Mouse (Mus musculus): Measurements from ENCODE around the gene Stxbp5. TPM values are rescaled to one million over a fixed set of nuclear protein-coding genes. Genes with fewer than 3 reads are reported as not detected.
A peak's percentile ranks its signal among the peaks of the same experiment; 100 is the strongest.

Stxbp5 gene
- polyA plus RNA-seq (2015; fragmentation: Nextera tagmentation; extraction: Ambion mirVana), result 7.5 and 7.8 TPM in 2 replicates

- H3K36me3 ChIP-seq, result no peaks in the 10 kb centered on the region
Observed at GRCm38 (mm10) chr10:9901071-9901696, at the start of gene Stxbp5. Stxbp5 (minus strand) TSS chr10:9901079.

DNA sequence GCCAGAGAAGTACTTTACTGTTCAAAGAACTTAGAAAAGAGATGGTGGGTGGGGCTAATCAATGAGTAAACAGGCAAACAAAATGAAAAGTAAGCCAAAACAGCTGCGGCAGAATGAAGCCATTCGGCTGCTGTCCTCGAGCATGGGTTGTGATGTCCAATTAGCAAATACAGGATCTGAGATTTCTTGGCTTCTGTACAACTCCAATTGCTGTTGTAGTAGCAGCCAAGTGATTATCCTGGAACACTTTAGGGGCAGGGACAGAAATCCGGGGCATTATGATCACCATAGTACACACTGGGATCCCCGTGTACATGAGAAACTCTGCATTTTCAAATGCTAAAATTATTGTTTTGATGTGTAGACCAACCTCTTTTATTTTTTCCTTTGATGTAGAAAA, 11.5 kb upstream of the Stxbp5 start:
- 88% methylated on average over 5 of the region's 5 CpGs for WGBS
- no peak for ATAC-seq (ENCODE audit: low FRiP score)

More at GRCm38 (mm10) chr10:9901071-9901696, at the start of gene Stxbp5:
- peaks cover 23% of the 10 kb centered on the region for H3K4me1 ChIP-seq (replicated peaks)
- H3K27ac ChIP-seq, result peak within 1 kb of the TSS; percentile 97
- H3K9ac ChIP-seq, result peak within 1 kb of the TSS; percentile 96
- peak within 1 kb of the TSS; percentile 77 for H3K4me2 ChIP-seq
- H3K4me3 ChIP-seq, result peak within 1 kb of the TSS; percentile 84
- WGBS, result under 1% methylated on average over 40 of the region's 52 CpGs
- ATAC-seq (ENCODE audit: low FRiP score), result peak; percentile 83
- H3K9me3 ChIP-seq, result no peaks in the 10 kb centered on the region
- no peaks in the 10 kb centered on the region for H3K27me3 ChIP-seq

GRCm38 (mm10) chr10:9907919-9908502, 7.1 kb upstream of the Stxbp5 start:
- H3K4me2 ChIP-seq, result no peak overlapping the region
- no peak overlapping the region for H3K27ac ChIP-seq
- no peaks in the 10 kb centered on the region for H3K9me3 ChIP-seq
- no peak overlapping the region for H3K9ac ChIP-seq
- H3K27me3 ChIP-seq, result no peaks in the 10 kb centered on the region
- no peak for ATAC-seq (ENCODE audit: low FRiP score)
- H3K4me3 ChIP-seq, result no peak overlapping the region
- H3K4me1 ChIP-seq (replicated peaks), result no peaks in the 10 kb centered on the region
- H3K36me3 ChIP-seq, result no peaks in the 10 kb centered on the region
- WGBS, result 83% methylated on average over 8 of the region's 8 CpGs

More for the DNA sequence above, 11.5 kb upstream of the Stxbp5 start:
- H3K4me3 ChIP-seq, result no peak overlapping the region
- no peaks in the 10 kb centered on the region for H3K36me3 ChIP-seq
- H3K4me1 ChIP-seq (replicated peaks), result no peaks in the 10 kb centered on the region
- no peaks in the 10 kb centered on the region for H3K9me3 ChIP-seq
- H3K9ac ChIP-seq, result no peak overlapping the region
- no peak overlapping the region for H3K4me2 ChIP-seq
- H3K27me3 ChIP-seq, result no peaks in the 10 kb centered on the region
- no peak overlapping the region for H3K27ac ChIP-seq

GRCm38 (mm10) chr10:9907519-9907918, 6.6 kb upstream of the Stxbp5 start:
- Histone ChIP-seq H3K4me3 (no peak overlapping the region), H3K27me3 (no peaks in the 10 kb centered on the region), H3K9me3 (no peaks in the 10 kb centered on the region), H3K4me1 (replicated peaks) (no peaks in the 10 kb centered on the region), H3K4me2 (no peak overlapping the region), H3K27ac (no peak overlapping the region), H3K9ac (no peak overlapping the region), H3K36me3 (no peaks in the 10 kb centered on the region)
- no peak for ATAC-seq (ENCODE audit: low FRiP score)
- 93% methylated on average over 2 of the region's 2 CpGs for WGBS

- Histone ChIP-seq H3K36me3 (no peaks in the 10 kb centered on the region), H3K27ac (no peak overlapping the region), H3K9me3 (no peaks in the 10 kb centered on the region), H3K4me2 (no peak overlapping the region), H3K4me3 (no peak overlapping the region), H3K4me1 (replicated peaks) (no peaks in the 10 kb centered on the region), H3K9ac (no peak overlapping the region), H3K27me3 (no peaks in the 10 kb centered on the region)
- 61% methylated on average over 3 of the region's 3 CpGs for WGBS
- no peak for ATAC-seq (ENCODE audit: low FRiP score)
Observed at GRCm38 (mm10) chr10:9906185-9906584, 5.3 kb upstream of the Stxbp5 start.

DNA sequence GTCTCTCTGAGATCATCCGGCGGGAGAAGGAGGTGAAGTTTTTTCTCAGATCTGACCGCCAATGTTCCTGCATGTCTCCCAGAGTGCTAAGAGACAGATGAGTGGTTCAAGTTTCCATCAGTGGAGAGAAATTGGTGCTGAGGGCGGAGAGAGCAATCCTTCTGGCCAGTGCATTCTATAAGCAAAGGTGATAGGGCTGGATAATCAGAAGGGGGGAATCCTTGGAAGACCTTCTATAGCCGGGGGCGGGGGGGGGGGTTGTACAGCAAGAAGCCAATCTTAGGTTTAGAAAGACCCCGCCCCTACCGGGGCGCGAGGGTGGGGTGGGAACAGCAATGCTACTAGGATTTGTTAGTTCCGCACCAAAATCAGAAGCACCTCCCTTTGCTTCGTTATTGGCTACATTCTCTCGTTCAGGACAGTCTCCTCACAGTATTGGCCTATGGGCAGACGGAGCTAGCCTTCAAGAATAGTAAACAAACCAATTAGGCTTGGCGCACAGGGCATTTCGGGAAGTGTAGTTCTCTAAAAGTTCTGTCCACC, 889 bp upstream of the Stxbp5 start:
- H3K4me3 ChIP-seq, result peak overlapping the region; percentile 84
- no peaks in the 10 kb centered on the region for H3K27me3 ChIP-seq
- ATAC-seq (ENCODE audit: low FRiP score), result peak; percentile 92
- peak overlapping the region; percentile 96 for H3K9ac ChIP-seq
- H3K36me3 ChIP-seq, result no peaks in the 10 kb centered on the region
- peak overlapping the region; percentile 77 for H3K4me2 ChIP-seq
- peaks cover 23% of the 10 kb centered on the region for H3K4me1 ChIP-seq (replicated peaks)
- WGBS, result under 1% methylated on average over 16 of the region's 16 CpGs
- no peaks in the 10 kb centered on the region for H3K9me3 ChIP-seq
- H3K27ac ChIP-seq, result peak overlapping the region; percentile 97

GRCm38 (mm10) chr10:9900315-9901070, 386 bp downstream of the Stxbp5 start:
- Histone ChIP-seq H3K4me2 (peak overlapping the region; percentile 77), H3K27me3 (no peaks in the 10 kb centered on the region), H3K27ac (peak overlapping the region; percentile 97), H3K4me1 (replicated peaks) (peaks cover 23% of the 10 kb centered on the region), H3K9me3 (no peaks in the 10 kb centered on the region), H3K36me3 (no peaks in the 10 kb centered on the region), H3K4me3 (peak overlapping the region; percentile 84), H3K9ac (peak overlapping the region; percentile 96)
- WGBS, result under 1% methylated on average over 69 of the region's 81 CpGs
- peak; percentile 52 for ATAC-seq (ENCODE audit: low FRiP score)

DNA sequence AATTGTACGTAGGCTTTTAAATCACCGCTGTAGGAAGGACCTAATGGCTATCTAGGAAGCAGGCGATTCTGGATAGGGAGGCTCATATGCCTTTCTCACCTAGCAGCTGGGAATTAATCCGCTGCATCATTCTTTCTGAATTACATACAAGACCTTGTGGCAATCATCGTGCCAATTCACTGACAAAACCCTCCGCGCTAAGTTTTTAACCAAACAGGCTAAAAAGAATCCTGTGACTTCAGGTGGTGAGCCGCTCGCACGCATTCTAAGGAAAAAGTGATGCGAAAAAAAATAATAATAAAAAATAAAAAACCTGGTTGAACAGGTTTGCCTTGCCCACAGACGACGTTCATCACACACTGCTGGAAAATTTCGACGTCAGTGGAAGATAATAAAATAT, 1.1 kb downstream of the Stxbp5 start:
- Histone ChIP-seq H3K27me3 (no peaks in the 10 kb centered on the region), H3K9ac (peak overlapping the region; percentile 96), H3K4me3 (peak overlapping the region; percentile 84), H3K36me3 (no peaks in the 10 kb centered on the region), H3K9me3 (no peaks in the 10 kb centered on the region), H3K4me2 (peak overlapping the region; percentile 77), H3K4me1 (replicated peaks) (peaks cover 23% of the 10 kb centered on the region), H3K27ac (peak overlapping the region; percentile 97; the same call in 1 of the 2 replicates)
- ATAC-seq (ENCODE audit: low FRiP score), result no peak
- 2% methylated on average over 15 of the region's 15 CpGs for WGBS

DNA sequence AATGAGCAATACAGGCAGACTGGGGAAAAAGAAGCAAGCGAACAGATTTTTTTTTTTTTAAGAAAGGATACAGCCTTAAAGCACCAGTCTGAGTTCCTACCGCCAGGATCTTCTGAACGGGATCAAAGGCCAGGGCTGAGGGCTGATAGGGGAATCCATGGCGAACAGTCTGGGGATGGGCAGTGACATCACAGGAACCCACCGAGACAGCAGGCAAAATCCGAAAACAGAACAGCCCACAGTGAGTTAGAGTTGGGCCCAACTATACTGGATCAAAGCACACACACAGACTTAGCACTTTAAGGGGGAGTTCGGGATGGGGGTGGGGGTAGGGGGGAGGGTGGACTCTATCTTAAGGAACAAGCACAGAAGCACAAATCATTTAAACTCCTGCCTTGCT, 1.8 kb downstream of the Stxbp5 start:
- peak overlapping the region; percentile 84 for H3K4me3 ChIP-seq
- peaks cover 24% of the 10 kb centered on the region for H3K4me1 ChIP-seq (replicated peaks)
- H3K27me3 ChIP-seq, result no peaks in the 10 kb centered on the region
- peak overlapping the region; percentile 96 for H3K9ac ChIP-seq
- H3K27ac ChIP-seq, result no peak overlapping the region
- ATAC-seq (ENCODE audit: low FRiP score), result no peak
- H3K9me3 ChIP-seq, result no peaks in the 10 kb centered on the region
- H3K36me3 ChIP-seq, result no peaks in the 10 kb centered on the region
- WGBS, result 6% methylated on average over 7 of the region's 7 CpGs
- H3K4me2 ChIP-seq, result peak overlapping the region; percentile 77

DNA sequence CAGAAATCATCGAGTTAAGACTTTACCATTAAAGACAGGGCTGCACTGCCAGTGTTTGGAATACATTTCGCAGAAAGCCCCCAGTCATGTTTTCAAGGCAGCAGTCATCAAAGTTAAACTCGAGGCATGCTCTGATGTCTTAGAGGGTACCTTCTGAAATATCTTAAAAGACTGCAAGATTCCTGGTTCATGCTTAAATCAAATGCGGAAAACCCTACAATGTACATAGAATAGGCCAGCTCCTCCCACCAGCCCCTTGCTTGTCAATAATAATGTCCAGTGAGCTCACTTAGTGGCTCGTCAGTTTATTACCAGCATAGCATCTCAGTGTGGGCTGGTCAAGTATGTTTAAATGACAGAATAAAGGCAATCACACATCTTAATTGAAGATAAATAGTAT, 3.0 kb downstream of the Stxbp5 start:
- no peak overlapping the region for H3K27ac ChIP-seq
- H3K9ac ChIP-seq, result peak overlapping the region; percentile 35; the same call in 1 of the 2 replicates
- no peaks in the 10 kb centered on the region for H3K9me3 ChIP-seq
- peaks cover 26% of the 10 kb centered on the region for H3K4me1 ChIP-seq (replicated peaks)
- no peaks in the 10 kb centered on the region for H3K27me3 ChIP-seq
- ATAC-seq (ENCODE audit: low FRiP score), result no peak
- peak overlapping the region; percentile 40; the same call in 1 of the 2 replicates for H3K4me2 ChIP-seq
- H3K36me3 ChIP-seq, result no peaks in the 10 kb centered on the region
- WGBS, result 60% methylated on average over 5 of the region's 5 CpGs
- peak overlapping the region; percentile 6; the same call in 1 of the 2 replicates for H3K4me3 ChIP-seq

GRCm38 (mm10) chr10:9893562-9893961, 7.3 kb downstream of the Stxbp5 start:
- Histone ChIP-seq H3K27ac (no peak overlapping the region), H3K9ac (no peak overlapping the region), H3K9me3 (no peaks in the 10 kb centered on the region), H3K36me3 (no peaks in the 10 kb centered on the region), H3K27me3 (no peaks in the 10 kb centered on the region), H3K4me2 (no peak overlapping the region), H3K4me3 (no peak overlapping the region), H3K4me1 (replicated peaks) (peaks cover 15% of the 10 kb centered on the region)
- WGBS, result 73% methylated on average over 2 of the region's 2 CpGs
- no peak for ATAC-seq (ENCODE audit: low FRiP score)

- Histone ChIP-seq H3K4me3 (no peak overlapping the region), H3K36me3 (peaks cover 5% of the 10 kb centered on the region), H3K27me3 (no peaks in the 10 kb centered on the region), H3K9ac (no peak overlapping the region), H3K4me2 (no peak overlapping the region), H3K4me1 (replicated peaks) (0 out of 2 replicates have a peak, but pooled peaks cover 4% of the 10 kb centered on the region), H3K9me3 (no peaks in the 10 kb centered on the region), H3K27ac (no peak overlapping the region)
- ATAC-seq (ENCODE audit: low FRiP score), result no peak
- 66% methylated on average over 8 of the region's 8 CpGs for WGBS
Observed at GRCm38 (mm10) chr10:9889651-9890050, 11.2 kb downstream of the Stxbp5 start.

Data from hindbrain, embryonic 13.5 days (tissue).